8 mouse cellular contexts compared by ENCODE assay signal in genomic region chr11:49650113-49650993, GRCm38 (mm10). TPM values are rescaled to one million over a fixed set of nuclear protein-coding genes. Genes with fewer than 3 reads are reported as not detected.
DNase-seq lines count a peak whose midpoint lies in the region; ATAC-seq and TF ChIP-seq lines count a peak whose summit lies in the region.

No protein-coding gene starts in this region.

- H3K36me3 ChIP-seq in hindbrain, embryonic 14.5 days (replicated peaks; ENCODE audit: control insufficient read depth, insufficient read depth), result no peaks in the 10 kb centered on the region
- no peaks in the 10 kb centered on the region for H3K36me3 ChIP-seq in hindbrain, embryonic 13.5 days
- H3K36me3 ChIP-seq in embryonic facial prominence, embryonic 12.5 days, result no peaks in the 10 kb centered on the region
- no peaks in the 10 kb centered on the region for H3K36me3 ChIP-seq in liver, adult 2 months (ENCODE audit: control insufficient read depth, insufficient read depth, low read length)

- H3K9me3 ChIP-seq in hindbrain, embryonic 14.5 days (ENCODE audit: control insufficient read depth, low read length), result no peaks in the 10 kb centered on the region
- no peaks in the 10 kb centered on the region for H3K9me3 ChIP-seq in hindbrain, embryonic 13.5 days
- H3K9me3 ChIP-seq in embryonic facial prominence, embryonic 12.5 days, result peaks cover 4% of the 10 kb centered on the region; the same call in 1 of the 2 replicates

- H3K4me3 ChIP-seq in hindbrain, embryonic 14.5 days (replicated peaks; ENCODE audit: low read length), result no peak overlapping the region
- H3K4me3 ChIP-seq in hindbrain, embryonic 13.5 days, result no peak overlapping the region
- H3K4me3 ChIP-seq in embryonic facial prominence, embryonic 12.5 days, result no peak overlapping the region
- peak overlapping the region; percentile 31; the same call in 1 of the 2 replicates for H3K4me3 ChIP-seq in liver, adult 2 months (ENCODE audit: insufficient read depth, low read depth, low read length)

- TF ChIP-seq POLR2A in liver, adult 2 months (IDR thresholded peaks at IDR 0.05; ENCODE audit: extremely low read depth, insufficient read depth, low read length), result no peak

- H3K27ac ChIP-seq in hindbrain, embryonic 14.5 days, result no peak overlapping the region
- no peak overlapping the region for H3K27ac ChIP-seq in hindbrain, embryonic 13.5 days
- H3K27ac ChIP-seq in embryonic facial prominence, embryonic 12.5 days, result 0 out of 2 replicates have a peak overlapping the region, but pooled peaks have one; percentile 11
- H3K27ac ChIP-seq in liver, adult 2 months (replicated peaks; ENCODE audit: insufficient read depth, low read depth, low read length), result no peak overlapping the region

- no peaks in the 10 kb centered on the region for H3K27me3 ChIP-seq in hindbrain, embryonic 14.5 days (ENCODE audit: control insufficient read depth, insufficient read depth, low read length)
- H3K27me3 ChIP-seq in hindbrain, embryonic 13.5 days, result no peaks in the 10 kb centered on the region
- no peaks in the 10 kb centered on the region for H3K27me3 ChIP-seq in embryonic facial prominence, embryonic 12.5 days
- H3K27me3 ChIP-seq in liver, adult 2 months (ENCODE audit: control insufficient read depth, insufficient read depth, low read length), result no peaks in the 10 kb centered on the region

- TF ChIP-seq CTCF in liver, adult 2 months (IDR thresholded peaks at IDR 0.05; ENCODE audit: low read depth, low read length), result peak; percentile 41

- no peak for ATAC-seq in hindbrain, embryonic 14.5 days (ENCODE audit: low FRiP score)
- ATAC-seq in hindbrain, embryonic 13.5 days (ENCODE audit: low FRiP score), result no peak
- ATAC-seq in embryonic facial prominence, embryonic 12.5 days (ENCODE audit: insufficient number of reproducible peaks, insufficient read depth, low FRiP score, low TSS enrichment), result no peak
- ATAC-seq in activated CD4-positive, CD25-positive, alpha-beta regulatory T cell, adult 4 months, result no peak
- ATAC-seq in erythroid progenitor cell, adult 5-6 weeks (replicated peaks; ENCODE audit: low FRiP score, poor library complexity, severe bottlenecking), result no peak; the same call in 1 of the 2 replicates

- 62% methylated on average over 18 of the region's 18 CpGs for WGBS in hindbrain, embryonic 14.5 days
- whole genome bisulfite sequencing in hindbrain, embryonic 13.5 days, result 56% methylated on average over 18 of the region's 18 CpGs
- WGBS in embryonic facial prominence, embryonic 12.5 days, result 52% methylated on average over 18 of the region's 18 CpGs
- WGBS in liver, adult 2 months, result 33% methylated on average over 18 of the region's 18 CpGs

- H3K4me2 ChIP-seq in hindbrain, embryonic 14.5 days (replicated peaks), result no peak overlapping the region
- H3K4me2 ChIP-seq in hindbrain, embryonic 13.5 days, result no peak overlapping the region
- no peak overlapping the region for H3K4me2 ChIP-seq in embryonic facial prominence, embryonic 12.5 days (replicated peaks)

- H3K79me2 ChIP-seq in liver, adult 2 months (ENCODE audit: control insufficient read depth, insufficient read depth, low read length), result no peaks in the 10 kb centered on the region

- peak; percentile 44 for DNase-seq in hindbrain, embryonic 14.5 days (ENCODE audit: low spot score)
- peak; percentile 92 for DNase-seq in MN1 (ENCODE audit: low spot score)
- peak; percentile 61 for DNase-seq in liver, adult 2 months (ENCODE audit: extremely low read depth, low read depth, low spot score)
- DNase-seq in thymus, postnatal 25 days, result peak; percentile 21

- H3K4me1 ChIP-seq in hindbrain, embryonic 14.5 days (replicated peaks; ENCODE audit: control insufficient read depth, insufficient read depth, low read length), result 0 out of 2 replicates have a peak, but pooled peaks cover 6% of the 10 kb centered on the region
- 0 out of 2 replicates have a peak, but pooled peaks cover 4% of the 10 kb centered on the region for H3K4me1 ChIP-seq in hindbrain, embryonic 13.5 days (replicated peaks)
- H3K4me1 ChIP-seq in embryonic facial prominence, embryonic 12.5 days, result peaks cover 7% of the 10 kb centered on the region
- peaks cover 7% of the 10 kb centered on the region; the same call in 1 of the 2 replicates for H3K4me1 ChIP-seq in liver, adult 2 months (ENCODE audit: control insufficient read depth, insufficient read depth, low read length)

- no peak overlapping the region for H3K9ac ChIP-seq in hindbrain, embryonic 14.5 days
- H3K9ac ChIP-seq in hindbrain, embryonic 13.5 days, result no peak overlapping the region
- no peak overlapping the region for H3K9ac ChIP-seq in embryonic facial prominence, embryonic 12.5 days
- H3K9ac ChIP-seq in liver, adult 2 months (ENCODE audit: low read depth, low read length), result 0 out of 2 replicates have a peak overlapping the region, but pooled peaks have one; percentile 12

RNA-seq across cellular contexts. Expression of gene Scgb3a1, which starts 13.1 kb away (rescaled TPM):
- polyA plus RNA-seq in hindbrain, embryonic 14.5 days (2014; fragmentation: Nextera tagmentation; extraction: Ambion mirVana), result not detected in 2 replicates
- polyA plus RNA-seq in hindbrain, embryonic 13.5 days (2015; fragmentation: Nextera tagmentation; extraction: Ambion mirVana), result not detected in 2 replicates
- polyA plus RNA-seq in embryonic facial prominence, embryonic 12.5 days (2016; fragmentation: Nextera tagmentation; extraction: Ambion mirVana), result not detected in 2 replicates
- not detected in 2 replicates for total RNA-seq in liver, adult 2 months (2014; rRNA removed)
- 0.22 TPM in 1 of 2 replicates, not detected in the other for polyA plus RNA-seq in liver, adult 2 months (2012; rRNA removed)
- polyA plus RNA-seq in activated CD4-positive, CD25-positive, alpha-beta regulatory T cell, adult 4 months (2017; shearing (Covaris generic)), result under 1 TPM in 1 of 2 experiments, not detected in 1; 0.97 TPM
- not detected in 2 replicates for total RNA-seq in erythroid progenitor cell, adult 5-6 weeks (2015; ENCODE audit: low replicate concordance)
- not detected in 2 replicates for total RNA-seq in erythroid progenitor cell, adult 5-6 weeks (2017; ENCODE audit: low replicate concordance)

RNA-seq across cellular contexts. Expression of gene Flt4, which starts 41.3 kb away (rescaled TPM):
- polyA plus RNA-seq in hindbrain, embryonic 14.5 days (2014; fragmentation: Nextera tagmentation; extraction: Ambion mirVana), result 2.2 and 2.8 TPM in 2 replicates
- 1.5 and 2.2 TPM in 2 replicates for polyA plus RNA-seq in hindbrain, embryonic 13.5 days (2015; fragmentation: Nextera tagmentation; extraction: Ambion mirVana)
- polyA plus RNA-seq in embryonic facial prominence, embryonic 12.5 days (2016; fragmentation: Nextera tagmentation; extraction: Ambion mirVana), result 5.1 and 5.4 TPM in 2 replicates
- total RNA-seq in liver, adult 2 months (2014; rRNA removed), result 7.8 and 13.6 TPM in 2 replicates
- polyA plus RNA-seq in liver, adult 2 months (2012; rRNA removed), result 7.5 and 9.8 TPM in 2 replicates
- not detected for polyA plus RNA-seq in activated CD4-positive, CD25-positive, alpha-beta regulatory T cell, adult 4 months (2017; shearing (Covaris generic))
- total RNA-seq in erythroid progenitor cell, adult 5-6 weeks (2015; ENCODE audit: low replicate concordance), result 0.36 TPM in 1 of 2 replicates, not detected in the other
- total RNA-seq in erythroid progenitor cell, adult 5-6 weeks (2017; ENCODE audit: low replicate concordance), result not detected in 2 replicates

Comparison
In these comparisons a context has a peak if more than half of its experiments do, and no peak if none do; other contexts are left out.
1. DNase-seq: peak in every context shown above with its lines; median percentile 92 in MN1; 61 in liver, adult 2 months; 44 in hindbrain, embryonic 14.5 days; 21 in thymus, postnatal 25 days.